Comparison of ENCODE assay signal across 30 mouse cellular contexts in genomic region chr7:145210477-145211070, GRCm38 (mm10). TPM values are rescaled to one million over a fixed set of nuclear protein-coding genes. Genes with fewer than 3 reads are reported as not detected.
DNase-seq lines count a peak whose midpoint lies in the region; ATAC-seq lines count a peak whose summit lies in the region.
"Had no signal": no experiment of that assay in that cellular context is flagged by ENCODE, and none has a peak within 500 bp of the region (broad histone marks: within the 10 kb centered on the region; RNA-seq: fewer than 3 reads in every experiment).

No protein-coding gene starts in this region.

- no peaks in the 10 kb centered on the region for H3K9me3 ChIP-seq in forebrain, embryonic 11.5 days (ENCODE audit: control insufficient read depth, low read length)
- H3K9me3 ChIP-seq in forebrain, embryonic 16.5 days (ENCODE audit: control insufficient read depth, low read length), result no peaks in the 10 kb centered on the region
- H3K9me3 ChIP-seq in neural tube, embryonic 11.5 days (ENCODE audit: control insufficient read depth, low read length), result no peaks in the 10 kb centered on the region
- H3K9me3 ChIP-seq in neural tube, embryonic 15.5 days (replicated peaks), result no peaks in the 10 kb centered on the region
- H3K9me3 ChIP-seq: embryonic facial prominence, embryonic 15.5 days; heart, embryonic 15.5 days; intestine, embryonic 15.5 days; limb, embryonic 13.5 days; liver, embryonic 12.5 days; neural tube, embryonic 12.5 days had no signal

- peaks cover 44% of the 10 kb centered on the region for H3K4me1 ChIP-seq in forebrain, embryonic 11.5 days (replicated peaks; ENCODE audit: control insufficient read depth, insufficient read depth, low read length)
- peaks cover 19% of the 10 kb centered on the region for H3K4me1 ChIP-seq in forebrain, embryonic 16.5 days (replicated peaks; ENCODE audit: control insufficient read depth, insufficient read depth, low read length)
- H3K4me1 ChIP-seq in neural tube, embryonic 11.5 days (ENCODE audit: control insufficient read depth, insufficient read depth, low read length), result peaks cover 35% of the 10 kb centered on the region
- H3K4me1 ChIP-seq in neural tube, embryonic 15.5 days, result peaks cover 26% of the 10 kb centered on the region

- no peaks in the 10 kb centered on the region for H3K36me3 ChIP-seq in forebrain, embryonic 11.5 days (ENCODE audit: control insufficient read depth, insufficient read depth, low read length)
- no peaks in the 10 kb centered on the region for H3K36me3 ChIP-seq in forebrain, embryonic 16.5 days (ENCODE audit: control insufficient read depth, insufficient read depth)
- no peaks in the 10 kb centered on the region for H3K36me3 ChIP-seq in neural tube, embryonic 11.5 days (ENCODE audit: control insufficient read depth, insufficient read depth, low read length)
- H3K36me3 ChIP-seq in neural tube, embryonic 15.5 days, result no peaks in the 10 kb centered on the region
- H3K36me3 ChIP-seq: embryonic facial prominence, embryonic 15.5 days; heart, embryonic 15.5 days; intestine, embryonic 15.5 days; limb, embryonic 13.5 days; liver, embryonic 12.5 days; neural tube, embryonic 12.5 days had no signal

- DNase-seq in forebrain, embryonic 11.5 days (ENCODE audit: low spot score), result no peak
- peak; percentile 7 for DNase-seq in neural tube, embryonic 11.5 days (ENCODE audit: low spot score)
- DNase-seq in adrenal gland, adult 8-10 months, result no peak
- DNase-seq in kidney, adult 18-20 months, result no peak
- DNase-seq in cerebellum, adult 11 months, result no peak
- DNase-seq: adrenal gland, adult 2 months; cerebellum, adult 18-20 months; cerebellum, postnatal 25 days; embryo, embryonic 11 days; gastrocnemius, postnatal 25 days; heart, postnatal 36 days; kidney, adult 9 months; kidney, postnatal 36 days; lung, adult 18-20 months; lung, postnatal 10 days; retina, postnatal 1 day; right cerebral cortex, postnatal 25 days; spleen, adult 18-20 months had no signal

- 0 out of 2 replicates have a peak overlapping the region, but pooled peaks have one; percentile 8 for H3K9ac ChIP-seq in forebrain, embryonic 11.5 days (ENCODE audit: low read length)
- H3K9ac ChIP-seq in forebrain, embryonic 16.5 days (replicated peaks; ENCODE audit: low read depth, low read length), result no peak overlapping the region
- H3K9ac ChIP-seq in neural tube, embryonic 11.5 days (ENCODE audit: low read length), result no peak overlapping the region
- H3K9ac ChIP-seq in neural tube, embryonic 15.5 days (replicated peaks), result no peak overlapping the region
- H3K9ac ChIP-seq: embryonic facial prominence, embryonic 15.5 days; heart, embryonic 15.5 days; intestine, embryonic 15.5 days; liver, embryonic 12.5 days; neural tube, embryonic 12.5 days had no signal

- no peak for ATAC-seq in forebrain, embryonic 11.5 days (replicated peaks; ENCODE audit: low FRiP score)
- no peak for ATAC-seq in forebrain, embryonic 16.5 days
- ATAC-seq in neural tube, embryonic 11.5 days (ENCODE audit: insufficient read depth, low FRiP score, low TSS enrichment), result no peak
- no peak for ATAC-seq in neural tube, embryonic 15.5 days (ENCODE audit: low FRiP score)
- ATAC-seq in megakaryocyte, adult 5-6 weeks (ENCODE audit: poor library complexity, severe bottlenecking), result peak; percentile 33
- ATAC-seq: CD4-positive, CD25-positive, alpha-beta regulatory T cell, adult 4 months; hindbrain, embryonic 16.5 days; intestine, embryonic 15.5 days; liver, embryonic 12.5 days had no signal

- H3K27ac ChIP-seq in forebrain, embryonic 11.5 days (ENCODE audit: low read depth, low read length), result peak overlapping the region; percentile 63
- H3K27ac ChIP-seq in forebrain, embryonic 16.5 days (ENCODE audit: low read length), result no peak overlapping the region
- no peak overlapping the region for H3K27ac ChIP-seq in neural tube, embryonic 11.5 days (ENCODE audit: low read depth, low read length)
- H3K27ac ChIP-seq in neural tube, embryonic 15.5 days (replicated peaks), result no peak overlapping the region
- H3K27ac ChIP-seq: heart, embryonic 15.5 days; intestine, embryonic 15.5 days; liver, embryonic 12.5 days; neural tube, embryonic 12.5 days had no signal

- H3K4me3 ChIP-seq in forebrain, embryonic 11.5 days (ENCODE audit: low read depth, low read length), result no peak overlapping the region
- no peak overlapping the region for H3K4me3 ChIP-seq in forebrain, embryonic 16.5 days (replicated peaks; ENCODE audit: low read length)
- no peak overlapping the region for H3K4me3 ChIP-seq in neural tube, embryonic 11.5 days (ENCODE audit: low read depth, low read length)
- H3K4me3 ChIP-seq in neural tube, embryonic 15.5 days (replicated peaks), result no peak overlapping the region
- H3K4me3 ChIP-seq: embryonic facial prominence, embryonic 15.5 days; heart, embryonic 15.5 days; intestine, embryonic 15.5 days; limb, embryonic 13.5 days; liver, embryonic 12.5 days; neural tube, embryonic 12.5 days had no signal

- 76% methylated on average over 4 of the region's 4 CpGs for WGBS in forebrain, embryonic 11.5 days
- 61% methylated on average over 4 of the region's 4 CpGs for WGBS in forebrain, embryonic 16.5 days
- 70% methylated on average over 4 of the region's 4 CpGs for WGBS in neural tube, embryonic 11.5 days
- 59% methylated on average over 4 of the region's 4 CpGs for WGBS in neural tube, embryonic 15.5 days

- no peaks in the 10 kb centered on the region for H3K27me3 ChIP-seq in forebrain, embryonic 11.5 days (ENCODE audit: control insufficient read depth, insufficient read depth, low read length)
- no peaks in the 10 kb centered on the region for H3K27me3 ChIP-seq in forebrain, embryonic 16.5 days (replicated peaks; ENCODE audit: control insufficient read depth, insufficient read depth, low read length)
- no peaks in the 10 kb centered on the region for H3K27me3 ChIP-seq in neural tube, embryonic 11.5 days (ENCODE audit: control insufficient read depth, insufficient read depth, low read length)
- H3K27me3 ChIP-seq in neural tube, embryonic 15.5 days (replicated peaks), result no peaks in the 10 kb centered on the region; the same call in 1 of the 2 replicates
- H3K27me3 ChIP-seq: embryonic facial prominence, embryonic 15.5 days; heart, embryonic 15.5 days; intestine, embryonic 15.5 days; limb, embryonic 13.5 days; neural tube, embryonic 12.5 days had no signal

- H3K4me2 ChIP-seq in forebrain, embryonic 11.5 days (ENCODE audit: low read depth, low read length, severe bottlenecking), result no peak overlapping the region
- H3K4me2 ChIP-seq in forebrain, embryonic 16.5 days (ENCODE audit: low read length), result no peak overlapping the region
- no peak overlapping the region for H3K4me2 ChIP-seq in neural tube, embryonic 11.5 days (ENCODE audit: low read depth)
- H3K4me2 ChIP-seq in neural tube, embryonic 15.5 days, result no peak overlapping the region
- H3K4me2 ChIP-seq: embryonic facial prominence, embryonic 15.5 days; heart, embryonic 15.5 days; intestine, embryonic 15.5 days; limb, embryonic 13.5 days; liver, embryonic 12.5 days; neural tube, embryonic 12.5 days had no signal

RNA-seq across cellular contexts. Expression of gene 1810010D01Rik, which starts 2.7 kb away (rescaled TPM):
- 0.21 TPM in 1 of 2 replicates, not detected in the other for polyA plus RNA-seq in forebrain, embryonic 11.5 days (2014; fragmentation: Nextera tagmentation; extraction: Ambion mirVana)
- not detected in 2 replicates for polyA plus RNA-seq in forebrain, embryonic 16.5 days (2015; fragmentation: Nextera tagmentation; extraction: Ambion mirVana)
- polyA plus RNA-seq in neural tube, embryonic 11.5 days (2014; fragmentation: Nextera tagmentation; extraction: Ambion mirVana), result not detected in 2 replicates
- polyA plus RNA-seq in neural tube, embryonic 15.5 days (2015; fragmentation: Nextera tagmentation; extraction: Ambion mirVana), result 0.59 TPM in 1 of 2 replicates, not detected in the other
- not detected in 2 replicates for total RNA-seq in megakaryocyte, adult 5-6 weeks (2015)
- not detected in 2 replicates for total RNA-seq in megakaryocyte, adult 5-6 weeks (2017)
- 1 to 10 TPM in 1 of 4 experiments, under 1 TPM in 1, not detected in 2; 0.84 to 1.9 TPM for total RNA-seq in adrenal gland, adult 8-10 months (2022)
- total RNA-seq: gastrocnemius, postnatal 25 days; heart, postnatal 36 days; left cerebral cortex, postnatal 14 days had no signal
- polyA plus RNA-seq: CD4-positive, CD25-positive, alpha-beta regulatory T cell, adult 4 months; heart, embryonic 15.5 days; hindbrain, embryonic 16.5 days had no signal
